Mouse (Mus musculus): ENCODE data around the gene Rplp2.

DNA sequence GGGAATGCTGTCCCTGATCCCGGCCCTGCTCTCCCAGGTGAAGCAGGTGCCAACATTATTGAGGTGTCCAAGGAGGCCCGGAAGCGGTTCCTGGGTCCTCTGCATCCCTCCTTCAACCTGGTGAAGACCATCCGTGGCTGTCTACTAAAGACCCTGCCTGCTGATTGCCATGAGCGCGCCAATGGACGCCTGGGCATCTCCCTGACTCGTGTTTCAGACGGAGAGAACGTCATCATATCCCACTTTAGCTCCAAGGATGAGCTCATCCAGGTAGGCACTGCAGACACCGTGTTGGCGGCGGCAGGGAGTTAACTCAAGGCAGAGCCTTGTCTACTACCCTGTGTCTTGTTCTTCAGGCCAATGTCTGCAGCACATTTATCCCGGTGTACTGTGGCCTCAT, 10.1 kb downstream of the Rplp2 start:
- TF ChIP-seq CTCF (IDR thresholded peaks at IDR 0.05; ENCODE audit: borderline replicate concordance, extremely low read depth, insufficient read depth, insufficient read length) (no peak), POLR2A (IDR thresholded peaks at IDR 0.05; ENCODE audit: borderline replicate concordance, extremely low read depth, insufficient read depth, insufficient read length, poor library complexity, severe bottlenecking) (no peak)
